Mouse (Mus musculus): ENCODE measurements around the gene Bcar3. TPM values are rescaled to one million over a fixed set of nuclear protein-coding genes. Genes with fewer than 3 reads are reported as not detected.
"Not testable (repeated sequence)": the region's sequence is repeated elsewhere in the genome, so short reads cannot be mapped to it uniquely, and the experiment has no call there.

The Bcar3 gene
- total and polyA plus RNA-seq, 3 experiments = not detected

GRCm38 (mm10) chr3:122287195-122287594 is 6.7 kb upstream of the Bcar3 start:
- H3K4me3 ChIP-seq (ENCODE audit: control insufficient read depth in 1 of 2, insufficient read depth in 1 of 2, low read depth in 2 of 2, low read length in 2 of 2) = no peak overlapping the region
- H3K79me2 ChIP-seq (ENCODE audit: control insufficient read depth, insufficient read depth, low read length, poor library complexity) = no peaks in the 10 kb centered on the region
- no peak overlapping the region for H3K27ac ChIP-seq (ENCODE audit: control insufficient read depth, low read depth, low read length)
- no peaks in the 10 kb centered on the region for H3K9me3 ChIP-seq (replicated peaks; ENCODE audit: insufficient read depth, low read length)
- TF ChIP-seq TCF12 (IDR thresholded peaks at IDR 0.05; ENCODE audit: low read depth, low read length) (no peak), SIN3A (IDR thresholded peaks at IDR 0.05; ENCODE audit: low read length) (no peak), MXI1 (IDR thresholded peaks at IDR 0.05; ENCODE audit: low read depth, low read length) (no peak), MYB (IDR thresholded peaks at IDR 0.05; ENCODE audit: low read depth, low read length) (no peak), SMC3 (IDR thresholded peaks at IDR 0.05; ENCODE audit: low read depth, low read length) (no peak)
- H3K4me1 ChIP-seq (ENCODE audit: control insufficient read depth in 1 of 2, insufficient read depth in 2 of 2, low read length in 2 of 2) = peaks cover 2 to 6% of the 10 kb centered on the region in 2 experiments; a peak in 3 of 4 replicates
- peaks cover 9 to 10% of the 10 kb centered on the region in 2 experiments for H3K36me3 ChIP-seq (ENCODE audit: control insufficient read depth in 1 of 2, insufficient read depth in 2 of 2, low read length in 2 of 2)
- no peaks in the 10 kb centered on the region for H3K27me3 ChIP-seq (ENCODE audit: control insufficient read depth in 1 of 2, insufficient read depth in 2 of 2, low read length in 2 of 2)
- no peak overlapping the region for H3K9ac ChIP-seq (ENCODE audit: control insufficient read depth, low read depth, low read length, poor library complexity, severe bottlenecking)
- DNase-seq (ENCODE audit: low read depth, low spot score) = no peak

- Histone ChIP-seq H3K36me3 (ENCODE audit: control insufficient read depth in 1 of 2, insufficient read depth in 2 of 2, low read length in 2 of 2) (peaks cover 4 to 10% of the 10 kb centered on the region in 2 experiments), H3K4me1 (ENCODE audit: control insufficient read depth in 1 of 2, insufficient read depth in 2 of 2, low read length in 2 of 2) (peaks cover 2 to 10% of the 10 kb centered on the region in 2 experiments; a peak in 3 of 4 replicates), H3K4me3 (ENCODE audit: control insufficient read depth in 1 of 2, insufficient read depth in 1 of 2, low read depth in 2 of 2, low read length in 2 of 2) (no peak overlapping the region), H3K9me3 (replicated peaks; ENCODE audit: insufficient read depth, low read length) (no peaks in the 10 kb centered on the region), H3K27ac (ENCODE audit: control insufficient read depth, low read depth, low read length) (no peak overlapping the region), H3K27me3 (ENCODE audit: control insufficient read depth in 1 of 2, insufficient read depth in 2 of 2, low read length in 2 of 2) (no peaks in the 10 kb centered on the region), H3K9ac (ENCODE audit: control insufficient read depth, low read depth, low read length, poor library complexity, severe bottlenecking) (no peak overlapping the region), H3K79me2 (ENCODE audit: control insufficient read depth, insufficient read depth, low read length, poor library complexity) (peaks cover 2% of the 10 kb centered on the region; the same call in 1 of the 2 replicates)
- no peak for TF ChIP-seq SIN3A (IDR thresholded peaks at IDR 0.05; ENCODE audit: low read length)
- TF ChIP-seq ZNF384 (IDR thresholded peaks at IDR 0.05; ENCODE audit: low read depth, low read length) = no peak
- no peak for TF ChIP-seq MYB (IDR thresholded peaks at IDR 0.05; ENCODE audit: low read depth, low read length)
- TF ChIP-seq KAT2A (conservative IDR thresholded peaks at IDR 0.05; ENCODE audit: low read depth, low read length) = no peak
- no peak for TF ChIP-seq JUND (IDR thresholded peaks at IDR 0.05; ENCODE audit: low read depth, low read length)
- no peak for TF ChIP-seq RAD21 (IDR thresholded peaks at IDR 0.05; ENCODE audit: low read depth, low read length)
- no peak for TF ChIP-seq CHD1 (IDR thresholded peaks at IDR 0.05; ENCODE audit: low read depth, low read length)
- no peak for TF ChIP-seq TAL1 (IDR thresholded peaks at IDR 0.05; ENCODE audit: low read length)
- no peak for TF ChIP-seq POLR2AphosphoS2 (IDR thresholded peaks at IDR 0.05; ENCODE audit: low read length)
- no peak for TF ChIP-seq NRF1 (IDR thresholded peaks at IDR 0.05; ENCODE audit: insufficient read depth, low read depth, low read length, poor library complexity, severe bottlenecking)
- TF ChIP-seq MXI1 (IDR thresholded peaks at IDR 0.05; ENCODE audit: low read depth, low read length) = no peak
- no peak for TF ChIP-seq ETS1 (IDR thresholded peaks at IDR 0.05; ENCODE audit: low read depth, low read length)
- no peak for DNase-seq (ENCODE audit: low read depth, low spot score)
Observed at GRCm38 (mm10) chr3:122288613-122289195, 5.2 kb upstream of the Bcar3 start.

GRCm38 (mm10) chr3:122289344-122289743 is 4.6 kb upstream of the Bcar3 start:
- H3K4me1 ChIP-seq (ENCODE audit: control insufficient read depth in 1 of 2, insufficient read depth in 2 of 2, low read length in 2 of 2) = peaks cover 2 to 10% of the 10 kb centered on the region in 2 experiments; a peak in 3 of 4 replicates
- not testable (repeated sequence) for H3K9me3 ChIP-seq (replicated peaks; ENCODE audit: insufficient read depth, low read length); H3K79me2 ChIP-seq (ENCODE audit: control insufficient read depth, insufficient read depth, low read length, poor library complexity); H3K27ac ChIP-seq (ENCODE audit: control insufficient read depth, low read depth, low read length); H3K4me3 ChIP-seq (ENCODE audit: control insufficient read depth in 1 of 2, insufficient read depth in 1 of 2, low read depth in 2 of 2, low read length in 2 of 2); DNase-seq (ENCODE audit: low read depth, low spot score); H3K27me3 ChIP-seq (ENCODE audit: control insufficient read depth in 1 of 2, insufficient read depth in 2 of 2, low read length in 2 of 2); H3K9ac ChIP-seq (ENCODE audit: control insufficient read depth, low read depth, low read length, poor library complexity, severe bottlenecking)
- peaks cover 4 to 11% of the 10 kb centered on the region in 2 experiments for H3K36me3 ChIP-seq (ENCODE audit: control insufficient read depth in 1 of 2, insufficient read depth in 2 of 2, low read length in 2 of 2)

Measured in MEL (cell line).